Mouse (Mus musculus) neural tube, embryonic 14.5 days (tissue): ENCODE data around the gene Sptlc2. TPM values are rescaled to one million over a fixed set of nuclear protein-coding genes. Genes with fewer than 3 reads are reported as not detected.

Source experiments
- ATAC-seq: fragments of 200-750 bp; cut with Nextera tagmentation; 2 replicates; pipeline ENCODE4 v1.8.0; 2017; ENCODE audit warnings: low read depth, mild to moderate bottlenecking, moderate TSS enrichment, moderate library complexity
- H3K27ac ChIP-seq: fragments of 300-500 bp; sonication (generic); 2 replicates; pipeline ENCODE4 v1.5.1; 2014; ENCODE audit warnings: low read depth, mild to moderate bottlenecking, control low read depth, low read length, moderate library complexity, mixed read lengths
- H3K27me3 ChIP-seq: fragments of 300-500 bp; sonication (generic); 2 replicates; pipeline ENCODE4 v1.6.1; 2014; ENCODE audit warnings: low read length; ENCODE audit not compliant: control insufficient read depth, insufficient read depth
- H3K36me3 ChIP-seq: fragments of 300-500 bp; sonication (generic); 2 replicates; pipeline ENCODE4 v1.6.1; 2014; ENCODE audit warnings: low read length, mixed read lengths; ENCODE audit not compliant: control insufficient read depth, insufficient read depth
- H3K4me1 ChIP-seq: fragments of 300-500 bp; sonication (generic); 2 replicates; pipeline ENCODE4 v1.6.1; 2014; ENCODE audit warnings: low read length; ENCODE audit not compliant: control insufficient read depth, insufficient read depth
- H3K4me2 ChIP-seq: fragments of 300-500 bp; sonication (generic); 2 replicates; pipeline ENCODE4 v1.6.1; 2014; ENCODE audit warnings: mild to moderate bottlenecking, low read depth, low read length, control low read depth
- H3K4me3 ChIP-seq: fragments of 300-500 bp; sonication (generic); 2 replicates; pipeline ENCODE4 v1.5.1; 2014; ENCODE audit warnings: low read depth, low read length, control low read depth, mixed read lengths
- H3K9ac ChIP-seq: fragments of 300-500 bp; sonication (generic); replicated peaks from 2 replicates; pipeline ENCODE4 v1.6.1; 2014; ENCODE audit warnings: low read depth, mild to moderate bottlenecking, control low read depth, low read length, mixed read lengths
- H3K9me3 ChIP-seq: fragments of 300-500 bp; sonication (generic); 2 replicates; pipeline ENCODE4 v1.6.1; 2016; ENCODE audit warnings: low read length; ENCODE audit not compliant: control insufficient read depth
- WGBS: fragments of 180-500 bp; shearing (Covaris S2); extraction: QIAGEN DNeasy Blood & Tissue Kit; methylation state at CpG from one replicate; pipeline ENCODE4 v1.1.7; 2014; 5-methylcytosine and 5-hydroxymethylcytosine counted together
- microRNA-seq: library from miRNA; unstranded; fragments of <30 nt; microRNA quantifications from one replicate; pipeline ENCODE4, GENCODE M21; 2016
- polyA plus RNA-seq: library from polyadenylated mRNA; unstranded; fragments of >200 nt; fragmentation: Nextera tagmentation; extraction: Ambion mirVana; gene quantifications from 2 replicates; pipeline ENCODE4 v1.2.1, GENCODE M21; 2014

Sptlc2 gene
- polyA plus RNA-seq, 1 experiment from 2014 or later: 81.8 TPM

- Histone ChIP-seq H3K4me3 (peak overlapping the region; percentile 67), H3K36me3 (peaks cover 37% of the 10 kb centered on the region), H3K4me1 (peaks cover 14% of the 10 kb centered on the region), H3K9me3 (no peaks in the 10 kb centered on the region), H3K4me2 (peak overlapping the region; percentile 87), H3K9ac (peak overlapping the region; percentile 79), H3K27me3 (no peaks in the 10 kb centered on the region), H3K27ac (peak overlapping the region; percentile 77)
- peak; percentile 71 for ATAC-seq
- under 1% methylated on average over 31 of the region's 31 CpGs for WGBS
Observed at GRCm38 (mm10) chr12:87266827-87267603, 121.1 kb downstream of the Sptlc2 start.

GRCm38 (mm10) chr12:87266108-87266826 lies 121.9 kb downstream of the Sptlc2 start, which contains the start of the genes Vipas39 and Ahsa1:
Gene Vipas39 (minus strand): TSS chr12:87266256.
Gene Ahsa1 (plus strand): TSS chr12:87266479.
- peak within 1 kb of the TSS; percentile 79 for H3K9ac ChIP-seq
- WGBS: under 1% methylated on average over 31 of the region's 31 CpGs
- H3K9me3 ChIP-seq: no peaks in the 10 kb centered on the region
- peaks cover 14% of the 10 kb centered on the region for H3K4me1 ChIP-seq
- peak within 1 kb of the TSS; percentile 67 for H3K4me3 ChIP-seq
- ATAC-seq: peak; percentile 98
- peak within 1 kb of the TSS; percentile 87 for H3K4me2 ChIP-seq
- H3K27me3 ChIP-seq: no peaks in the 10 kb centered on the region
- H3K27ac ChIP-seq: peak within 1 kb of the TSS; percentile 77
- peaks cover 29% of the 10 kb centered on the region for H3K36me3 ChIP-seq

- Histone ChIP-seq H3K27me3 (no peaks in the 10 kb centered on the region), H3K4me3 (peak overlapping the region; percentile 67), H3K36me3 (peaks cover 26% of the 10 kb centered on the region), H3K27ac (peak overlapping the region; percentile 74), H3K4me1 (peaks cover 14% of the 10 kb centered on the region), H3K9me3 (no peaks in the 10 kb centered on the region), H3K9ac (peak overlapping the region; percentile 79), H3K4me2 (peak overlapping the region; percentile 76)
- 23% methylated on average over 11 of the region's 11 CpGs for WGBS
- no peak for ATAC-seq
Observed at GRCm38 (mm10) chr12:87265444-87265843, 122.7 kb downstream of the Sptlc2 start.

GRCm38 (mm10) chr12:87260562-87260961 lies 127.6 kb downstream of the Sptlc2 start:
- Histone ChIP-seq H3K27me3 (no peaks in the 10 kb centered on the region), H3K4me1 (peaks cover 5% of the 10 kb centered on the region)
- 97% methylated on average over 8 of the region's 8 CpGs for WGBS

GRCm38 (mm10) chr12:87256629-87257028 lies 131.5 kb downstream of the Sptlc2 start:
- WGBS: 95% methylated on average over 5 of the region's 5 CpGs
- ATAC-seq: no peak
- H3K4me2 ChIP-seq: no peak overlapping the region
- no peak overlapping the region for H3K27ac ChIP-seq
- H3K9me3 ChIP-seq: no peaks in the 10 kb centered on the region
- no peaks in the 10 kb centered on the region for H3K4me1 ChIP-seq
- no peak overlapping the region for H3K4me3 ChIP-seq
- no peak overlapping the region for H3K9ac ChIP-seq
- peaks cover 65% of the 10 kb centered on the region for H3K36me3 ChIP-seq
- H3K27me3 ChIP-seq: no peaks in the 10 kb centered on the region

More at GRCm38 (mm10) chr12:87260562-87260961, 127.6 kb downstream of the Sptlc2 start:
- H3K27ac ChIP-seq: no peak overlapping the region
- ATAC-seq: no peak
- no peak overlapping the region for H3K4me3 ChIP-seq
- peaks cover 43% of the 10 kb centered on the region for H3K36me3 ChIP-seq
- H3K9ac ChIP-seq: no peak overlapping the region
- no peaks in the 10 kb centered on the region for H3K9me3 ChIP-seq
- no peak overlapping the region for H3K4me2 ChIP-seq

Small RNAs within 50 kb of the gene (microRNA-seq; reads per million reads assigned to microRNA genes)
- gene Gm47293: not detected
- 35.0 reads per million, percentile 30 among the genes with 10 or more reads in this experiment for gene Mir3068

Other genes with a start within 250 kb of the Sptlc2 start
- gene Gstz1, start 241.2 kb downstream of the Sptlc2 start, polyA plus RNA-seq: 33.0 and 39.2 TPM in 2 replicates
- 14.4 and 16.9 TPM in 2 replicates for gene Pomt2, start 240.4 kb downstream of the Sptlc2 start, polyA plus RNA-seq
- 2.6 and 3.2 TPM in 2 replicates for gene Samd15, start 188.6 kb downstream of the Sptlc2 start, polyA plus RNA-seq
- 6.5 and 8.8 TPM in 2 replicates for gene Tmed8, start 187.9 kb downstream of the Sptlc2 start, polyA plus RNA-seq
- gene Noxred1, start 149.6 kb downstream of the Sptlc2 start, polyA plus RNA-seq: 1.2 and 2.3 TPM in 2 replicates
- gene Vipas39, start 122.1 kb downstream of the Sptlc2 start, polyA plus RNA-seq: 61.6 and 67.8 TPM in 2 replicates
- gene Ahsa1, start 121.9 kb downstream of the Sptlc2 start, polyA plus RNA-seq: 172 and 186 TPM in 2 replicates
- 0.37 and 0.44 TPM in 2 replicates for gene Ism2, start 88.7 kb downstream of the Sptlc2 start, polyA plus RNA-seq
- 212 and 251 TPM in 2 replicates for gene Slirp, start 55.5 kb upstream of the Sptlc2 start, polyA plus RNA-seq
- gene Alkbh1, start 55.7 kb upstream of the Sptlc2 start, polyA plus RNA-seq: 38.1 and 40.4 TPM in 2 replicates
- gene Snw1, start 83.9 kb upstream of the Sptlc2 start, polyA plus RNA-seq: 101 and 112 TPM in 2 replicates
- not detected in 2 replicates for gene Gm5788, start 106.4 kb upstream of the Sptlc2 start, polyA plus RNA-seq
- gene Gm8300, start 126.0 kb upstream of the Sptlc2 start, polyA plus RNA-seq: not detected in 2 replicates
- gene Oog1, start 214.3 kb upstream of the Sptlc2 start, polyA plus RNA-seq: not detected in 2 replicates
- gene Gm4027, start 230.5 kb upstream of the Sptlc2 start, polyA plus RNA-seq: not detected in 2 replicates